Mouse (Mus musculus) brown adipose tissue, adult 24 weeks (tissue): Measurements from ENCODE around the gene Lpp. TPM values are rescaled to one million over a fixed set of nuclear protein-coding genes. Genes with fewer than 3 reads are reported as not detected.
A peak's percentile ranks its signal among the peaks of the same experiment; 100 is the strongest.

Experiments
- H3K27ac ChIP-seq: fragments of 200-500 bp; replicated peaks from 2 replicates; pipeline ENCODE4 v1.5.1; 2012; ENCODE audit warnings: low read depth, mild to moderate bottlenecking, low read length
- H3K4me1 ChIP-seq: fragments of 200-500 bp; 2 replicates; pipeline ENCODE4 v1.6.1; 2012; ENCODE audit warnings: low read length, mixed read lengths; ENCODE audit not compliant: control insufficient read depth, insufficient read depth, insufficient read length
- H3K4me3 ChIP-seq: fragments of 200-500 bp; 2 replicates; pipeline ENCODE4 v1.5.1; 2012; ENCODE audit warnings: low read depth, mild to moderate bottlenecking, low read length, moderate library complexity; ENCODE audit not compliant: insufficient read depth
- polyA plus RNA-seq: library from polyadenylated mRNA; stranded (reverse); fragments of >200 nt; gene quantifications from 2 replicates; pipeline ENCODE4 v1.2.4, GENCODE M21; 2012; ENCODE audit not compliant: missing spikeins, insufficient read depth, insufficient read length

The Lpp gene
- polyA plus RNA-seq, 1 experiment, result 6.7 TPM

DNA sequence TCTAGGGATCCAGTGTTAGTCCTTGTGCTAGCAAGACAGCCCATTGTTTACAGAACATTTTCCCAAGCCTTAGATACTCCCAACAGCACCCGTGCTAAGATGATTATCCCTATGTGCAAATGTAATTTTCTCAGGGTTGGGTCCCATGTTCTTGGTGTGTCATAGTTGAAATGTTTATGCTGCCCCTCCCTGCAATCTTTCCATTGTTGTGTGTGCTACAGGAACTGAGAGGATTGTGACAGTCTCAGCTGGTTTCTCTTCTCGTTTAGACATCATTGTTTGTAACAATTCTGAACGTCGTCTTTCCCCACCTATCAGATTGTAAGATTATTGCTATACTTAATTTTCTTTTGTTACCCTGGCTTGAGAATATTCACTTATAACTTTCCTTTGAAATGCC lies 200.2 kb downstream of the Lpp start:
- Histone ChIP-seq H3K4me1 (peaks cover 6% of the 10 kb centered on the region), H3K27ac (peak overlapping the region; percentile 47; the same call in 1 of the 2 replicates)

GRCm38 (mm10) chr16:24594508-24594907 lies 201.2 kb downstream of the Lpp start:
- H3K4me1 ChIP-seq, result peaks cover 6% of the 10 kb centered on the region
- no peak overlapping the region for H3K4me3 ChIP-seq
- H3K27ac ChIP-seq, result no peak overlapping the region

More for the DNA sequence above, 200.2 kb downstream of the Lpp start:
- no peak overlapping the region for H3K4me3 ChIP-seq

DNA sequence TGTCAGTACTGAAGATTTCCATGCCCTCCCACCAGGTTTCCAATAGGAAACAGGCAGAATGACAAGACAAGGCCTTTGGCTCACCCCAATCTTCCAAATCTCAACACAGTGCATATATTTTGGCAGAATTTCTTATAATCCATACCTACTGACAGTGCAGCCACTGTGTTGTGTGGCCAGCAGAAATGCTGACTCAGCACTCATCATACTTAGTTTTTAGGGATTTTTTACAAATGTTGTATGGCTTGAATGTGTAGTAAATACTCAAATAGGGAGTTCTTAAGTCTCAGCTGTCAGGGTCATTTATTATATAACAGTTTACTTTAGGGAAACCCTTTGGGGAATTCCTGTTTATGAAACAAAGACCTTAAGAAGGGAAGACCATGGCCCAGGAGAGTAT lies 202.2 kb downstream of the Lpp start:
- peaks cover 6% of the 10 kb centered on the region for H3K4me1 ChIP-seq
- no peak overlapping the region for H3K4me3 ChIP-seq
- no peak overlapping the region for H3K27ac ChIP-seq

- no peak overlapping the region for H3K4me3 ChIP-seq
- no peak overlapping the region for H3K27ac ChIP-seq
- H3K4me1 ChIP-seq, result no peaks in the 10 kb centered on the region; the same call in none of the 2 replicates
Measured at GRCm38 (mm10) chr16:24598567-24598966, 205.3 kb downstream of the Lpp start.

DNA sequence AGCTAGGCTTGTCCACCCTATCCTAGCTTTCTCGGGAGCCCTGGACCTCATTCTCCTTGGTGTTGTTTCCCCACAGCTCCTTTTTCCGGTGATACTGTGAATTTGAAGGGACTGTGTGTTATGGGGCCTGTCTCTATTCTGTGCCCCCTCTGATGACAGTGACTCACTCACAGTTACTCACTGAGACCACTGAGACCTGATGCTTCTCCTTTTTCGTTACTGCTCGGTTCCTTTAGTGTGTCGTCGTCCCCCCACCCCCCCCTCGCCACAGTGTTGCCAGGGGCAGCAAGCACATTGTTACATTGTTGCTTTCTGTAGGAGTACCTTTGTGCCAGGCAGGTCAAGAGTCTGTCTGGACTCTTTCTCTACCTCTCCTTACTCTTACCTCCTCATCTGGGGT lies 206.5 kb downstream of the Lpp start:
- H3K27ac ChIP-seq, result no peak overlapping the region
- no peaks in the 10 kb centered on the region for H3K4me1 ChIP-seq
- H3K4me3 ChIP-seq, result no peak overlapping the region

DNA sequence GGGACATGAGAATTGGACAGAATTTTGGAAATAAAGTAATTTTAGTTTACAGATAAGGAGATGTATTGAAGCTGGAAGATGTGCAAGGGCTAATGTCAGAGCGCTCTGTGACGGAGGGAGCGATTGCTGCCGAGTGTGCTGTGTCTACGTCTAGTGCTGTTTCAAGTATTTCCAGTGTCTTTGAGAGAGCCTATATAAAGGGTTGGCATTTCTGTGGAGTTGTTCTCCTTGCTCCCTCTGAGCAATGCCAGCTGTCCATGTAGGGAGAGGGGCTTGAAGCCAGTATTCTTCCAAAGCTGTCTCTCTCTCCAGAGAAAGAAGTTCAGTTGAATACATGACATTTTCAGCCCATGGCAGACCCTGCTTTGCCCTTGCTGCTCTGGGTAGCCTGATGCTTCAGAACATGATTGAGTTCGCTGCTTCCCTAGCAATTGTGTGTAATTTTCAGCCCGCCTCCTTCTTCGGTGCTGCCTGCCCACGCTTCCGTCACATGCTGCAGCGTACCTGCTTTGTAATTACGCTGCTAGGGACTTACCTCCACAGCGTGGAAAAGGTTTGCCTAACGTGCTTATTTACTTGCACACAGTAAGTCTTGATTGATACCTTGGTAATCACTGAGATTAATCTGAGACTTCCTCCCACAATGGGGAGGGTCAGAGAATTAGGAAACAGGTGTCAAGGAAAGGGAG lies 207.1 kb downstream of the Lpp start:
- no peak overlapping the region for H3K4me3 ChIP-seq
- H3K27ac ChIP-seq, result no peak overlapping the region
- H3K4me1 ChIP-seq, result no peaks in the 10 kb centered on the region

- Histone ChIP-seq H3K27ac (no peak overlapping the region), H3K4me3 (no peak overlapping the region), H3K4me1 (no peaks in the 10 kb centered on the region)
Measured at GRCm38 (mm10) chr16:24603342-24603741, 210.0 kb downstream of the Lpp start.

GRCm38 (mm10) chr16:24607896-24608457 lies 214.7 kb downstream of the Lpp start:
- H3K4me1 ChIP-seq, result no peaks in the 10 kb centered on the region
- no peak overlapping the region for H3K27ac ChIP-seq
- no peak overlapping the region for H3K4me3 ChIP-seq

- Histone ChIP-seq H3K27ac (no peak overlapping the region), H3K4me1 (no peaks in the 10 kb centered on the region; the same call in 1 of the 2 replicates), H3K4me3 (no peak overlapping the region)
Measured at GRCm38 (mm10) chr16:24619458-24619857, 226.2 kb downstream of the Lpp start.

DNA sequence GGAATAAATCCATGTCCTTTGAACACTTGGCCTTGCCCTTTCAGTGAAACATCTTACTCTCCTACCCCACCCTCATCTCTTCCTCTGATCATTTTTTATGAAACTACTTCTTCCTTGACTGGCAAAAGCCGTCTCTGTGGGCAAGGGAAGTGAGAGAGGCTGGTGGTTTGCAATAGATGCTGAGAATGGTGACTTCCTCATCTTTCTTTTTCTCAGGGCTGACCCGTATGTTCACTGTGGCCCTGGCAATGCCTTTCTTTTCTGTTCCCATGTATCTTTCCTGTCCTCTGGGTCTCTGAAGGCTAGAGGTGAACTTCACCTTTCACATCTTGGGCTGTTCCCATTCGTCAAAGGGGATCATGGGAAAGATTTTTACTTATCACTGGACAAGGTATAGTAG lies 226.7 kb downstream of the Lpp start:
- H3K4me1 ChIP-seq, result no peaks in the 10 kb centered on the region; the same call in 1 of the 2 replicates
- no peak overlapping the region for H3K4me3 ChIP-seq
- 0 out of 2 replicates have a peak overlapping the region, but pooled peaks have one; percentile 30 for H3K27ac ChIP-seq

GRCm38 (mm10) chr16:24622226-24623194 lies 229.2 kb downstream of the Lpp start:
- H3K27ac ChIP-seq, result no peak overlapping the region
- H3K4me1 ChIP-seq, result no peaks in the 10 kb centered on the region; the same call in 1 of the 2 replicates
- H3K4me3 ChIP-seq, result no peak overlapping the region

DNA sequence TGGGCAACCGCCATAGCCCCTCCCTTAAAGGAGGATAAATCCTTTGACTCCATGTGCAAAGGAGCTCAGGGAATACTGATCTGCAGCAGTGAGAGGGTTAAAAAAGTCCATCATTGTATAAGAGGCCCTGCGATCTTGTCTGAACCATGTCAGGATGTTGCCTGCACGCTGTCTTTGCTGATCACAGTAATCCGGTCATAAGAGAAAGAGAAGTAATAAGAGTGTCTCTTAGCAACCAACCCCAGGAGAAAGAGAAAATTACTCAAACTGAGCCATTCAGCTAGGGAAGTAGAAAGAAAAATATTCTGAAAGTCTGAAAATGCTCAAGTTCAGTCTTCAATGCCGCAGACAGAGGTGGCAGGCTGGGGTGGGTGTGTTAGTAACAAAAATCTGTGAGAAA lies 231.0 kb downstream of the Lpp start:
- Histone ChIP-seq H3K4me1 (peaks cover 4% of the 10 kb centered on the region), H3K27ac (peak overlapping the region; percentile 72), H3K4me3 (no peak overlapping the region)

DNA sequence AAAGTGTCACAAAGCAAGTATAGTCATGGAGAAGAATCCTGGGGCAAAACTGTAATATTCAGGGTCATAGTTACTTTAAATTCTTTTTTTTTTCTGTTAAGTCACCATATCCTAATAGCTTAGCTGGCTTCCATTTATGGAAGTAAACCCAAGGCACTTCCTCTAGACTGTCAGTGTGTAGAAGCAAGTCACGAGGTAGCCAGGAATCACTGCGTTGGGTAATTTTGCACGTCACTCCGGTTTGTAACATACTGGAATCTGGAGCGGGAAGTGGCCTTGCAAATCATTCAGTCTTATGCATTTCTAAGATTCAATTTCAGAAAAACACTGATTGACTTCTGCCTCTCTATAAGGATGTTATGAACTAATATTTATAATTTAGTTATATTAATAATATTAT lies 232.3 kb downstream of the Lpp start:
- H3K4me3 ChIP-seq, result no peak overlapping the region
- H3K4me1 ChIP-seq, result peaks cover 7% of the 10 kb centered on the region
- no peak overlapping the region for H3K27ac ChIP-seq

DNA sequence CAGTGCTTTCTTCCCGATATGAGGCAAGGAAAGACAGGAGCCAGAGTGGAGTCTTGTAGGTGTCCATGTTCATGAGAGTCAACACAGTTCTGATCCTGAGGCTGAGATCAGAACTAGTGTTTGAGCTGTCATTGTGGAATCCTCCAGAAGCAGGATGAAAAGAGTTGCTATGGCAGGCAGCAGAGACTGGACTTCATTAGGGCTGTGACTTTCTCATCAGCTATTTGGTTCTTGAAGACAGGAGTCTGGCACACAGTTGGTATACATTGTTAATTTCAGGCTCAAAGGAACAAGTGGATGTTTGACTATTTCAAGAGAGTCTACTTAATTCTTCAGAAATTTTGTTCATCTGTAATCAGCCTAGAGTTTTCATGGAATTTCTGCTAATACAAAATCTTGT lies 235.5 kb downstream of the Lpp start:
- H3K27ac ChIP-seq, result no peak overlapping the region; the same call in 1 of the 2 replicates
- H3K4me3 ChIP-seq, result no peak overlapping the region
- H3K4me1 ChIP-seq, result peaks cover 7% of the 10 kb centered on the region
